1 mouse cellular context compared by ENCODE assay signal in the genomic region with DNA sequence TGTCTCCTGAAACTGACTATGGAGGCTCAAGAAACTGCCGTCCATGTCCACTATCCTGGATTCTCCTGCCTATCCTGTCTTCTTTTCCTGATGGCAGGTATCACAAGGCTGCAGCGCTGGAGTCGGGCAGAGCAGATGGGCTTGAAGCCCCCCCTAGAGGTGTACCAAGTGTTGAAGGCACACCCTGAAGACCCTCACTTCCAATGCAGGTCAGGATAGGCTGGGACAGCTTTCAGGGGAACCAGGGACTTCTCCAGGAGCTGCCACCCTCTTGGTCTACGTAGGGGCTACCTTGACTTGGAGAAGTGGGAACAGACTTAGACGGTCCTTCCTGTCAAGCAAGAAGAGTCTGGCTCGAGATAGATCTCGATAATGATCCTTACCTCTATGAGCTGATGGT.
TF ChIP-seq lines count a peak whose summit lies in the region.

No protein-coding gene starts in this region.

TF ChIP-seq in CH12.LX, 34 proteins besides CTCF, POLR2A, EP300 and RAD21:
- TF ChIP-seq NELFE (IDR thresholded peaks at IDR 0.05; ENCODE audit: low read depth, low read length) (no peak), MYC (IDR thresholded peaks at IDR 0.05; ENCODE audit: low read depth, low read length) (no peak), BHLHE40 (IDR thresholded peaks at IDR 0.05; ENCODE audit: low read depth, low read length) (no peak), ZC3H11A (IDR thresholded peaks at IDR 0.05; ENCODE audit: low read depth, low read length) (no peak), ELF1 (IDR thresholded peaks at IDR 0.05; ENCODE audit: low read depth, low read length) (no peak)
